Mouse (Mus musculus) left cerebral cortex, adult 8-10 months (tissue): ENCODE results near the gene Bard1. TPM values are rescaled to one million over a fixed set of nuclear protein-coding genes. Genes with fewer than 3 reads are reported as not detected.

Source experiments
- DNase-seq, 2 experiments: peaks; one replicate each; pipeline ENCODE4 v3.0.0; 2022; ENCODE audit warnings: low spot score in 2 of 2
- total RNA-seq, 4 experiments: library from RNA; stranded (reverse); gene quantifications; 2 replicates each; pipeline ENCODE4 v1.2.4; 2022

Gene Bard1
- total RNA-seq, result under 1 TPM; 0.42 to 0.75 (median 0.47) TPM

GRCm38 (mm10) chr1:71102344-71103173 lies at the start of gene Bard1:
Gene Bard1 (minus strand): TSS chr1:71103146.
- peak; percentile 40 to 45 for DNase-seq

- DNase-seq, result no peak
Observed at GRCm38 (mm10) chr1:71127171-71127570, 24.2 kb upstream of the Bard1 start.

- no peak for DNase-seq
Observed at GRCm38 (mm10) chr1:71118511-71118910, 15.6 kb upstream of the Bard1 start.

GRCm38 (mm10) chr1:71117253-71117652 lies 14.3 kb upstream of the Bard1 start:
- no peak for DNase-seq

GRCm38 (mm10) chr1:71115781-71116180 lies 12.8 kb upstream of the Bard1 start:
- DNase-seq, result no peak

- no peak for DNase-seq
Observed at GRCm38 (mm10) chr1:71109858-71110257, 6.9 kb upstream of the Bard1 start.

- DNase-seq, result no peak
Observed at GRCm38 (mm10) chr1:71106127-71106526, 3.2 kb upstream of the Bard1 start.

- DNase-seq, result no peak
Observed at GRCm38 (mm10) chr1:71105724-71106123, 2.8 kb upstream of the Bard1 start.

- DNase-seq, result no peak
Observed at GRCm38 (mm10) chr1:71103174-71103864, 373 bp upstream of the Bard1 start.

GRCm38 (mm10) chr1:71101369-71101970 lies 1.5 kb downstream of the Bard1 start:
- DNase-seq, result no peak

- DNase-seq, result no peak
Observed at GRCm38 (mm10) chr1:71100591-71101368, 2.2 kb downstream of the Bard1 start.

- no peak for DNase-seq
Observed at GRCm38 (mm10) chr1:71099945-71100515, 2.9 kb downstream of the Bard1 start.

GRCm38 (mm10) chr1:71096031-71096430 lies 6.9 kb downstream of the Bard1 start:
- no peak for DNase-seq

GRCm38 (mm10) chr1:71095211-71095805 lies 7.6 kb downstream of the Bard1 start:
- no peak for DNase-seq

- DNase-seq, result no peak
Observed at GRCm38 (mm10) chr1:71075651-71076050, 27.3 kb downstream of the Bard1 start.

- no peak for DNase-seq
Observed at GRCm38 (mm10) chr1:71070771-71071170, 32.2 kb downstream of the Bard1 start.

- no peak for DNase-seq
Observed at GRCm38 (mm10) chr1:71068728-71069304, 34.1 kb downstream of the Bard1 start.

GRCm38 (mm10) chr1:71063885-71064492 lies 39.0 kb downstream of the Bard1 start:
- no peak for DNase-seq

GRCm38 (mm10) chr1:71056143-71056542 lies 46.8 kb downstream of the Bard1 start:
- DNase-seq, result no peak

- DNase-seq, result no peak
Observed at GRCm38 (mm10) chr1:71055454-71055853, 47.5 kb downstream of the Bard1 start.
